Mouse (Mus musculus) liver, embryonic 14.5 days (tissue): ENCODE data around the gene Stambp.

Experiments used
- CTCF ChIP-seq: IDR thresholded peaks from 2 replicates; pipeline ENCODE4 v1.5.1; 2016; ENCODE audit warnings: antibody characterized with exemption, low read depth, control low read depth
- EP300 ChIP-seq: IDR thresholded peaks from 2 replicates; pipeline ENCODE4 v1.6.1; 2016; ENCODE audit warnings: antibody characterized with exemption, low read depth

- TF ChIP-seq CTCF (peak; percentile 78), EP300 (no peak)
These were observed 10.4 kb upstream of the Stambp start for GRCm38 (mm10) chr6:83582938-83583270.
